Mouse (Mus musculus) C2C12 (cell line): ENCODE measurements around the gene Tbcd. TPM values are rescaled to one million over a fixed set of nuclear protein-coding genes. Genes with fewer than 3 reads are reported as not detected.
"Not testable (repeated sequence)": the region's sequence is repeated elsewhere in the genome, so short reads cannot be mapped to it uniquely, and the experiment has no call there.

ENCODE experiments used
- H3K27me3 ChIP-seq: one replicate; pipeline ENCODE4 v1.6.1; 2011; ENCODE audit not compliant: control insufficient read depth, insufficient read depth, insufficient read length
- H3K36me3 ChIP-seq: one replicate; pipeline ENCODE4 v1.6.1; 2011; ENCODE audit not compliant: control insufficient read depth, insufficient read depth
- H3K4me3 ChIP-seq: one replicate; pipeline ENCODE4 v1.5.1; 2011; ENCODE audit warnings: mild to moderate bottlenecking, control low read depth; ENCODE audit not compliant: poor library complexity, insufficient read depth, severe bottlenecking
- H3K79me2 ChIP-seq: one replicate; pipeline ENCODE4 v1.6.1; 2011; ENCODE audit not compliant: control insufficient read depth, insufficient read depth
- H3K79me3 ChIP-seq: one replicate; pipeline ENCODE4 v1.6.1; 2011; ENCODE audit warnings: low read depth, control low read depth
- H3ac ChIP-seq: one replicate; pipeline ENCODE3; 2011; ENCODE audit warnings: low read depth; ENCODE audit not compliant: control insufficient read depth, insufficient read length
- CEBPB ChIP-seq: IDR thresholded peaks from one replicate; pipeline ENCODE4 v1.6.1; 2011; ENCODE audit warnings: low read depth, mild to moderate bottlenecking, control low read depth, moderate library complexity
- CTCF ChIP-seq: IDR thresholded peaks from one replicate; pipeline ENCODE4 v1.5.1; 2011; ENCODE audit not compliant: control insufficient read depth, insufficient read depth, insufficient read length
- FOSL1 ChIP-seq: IDR thresholded peaks from one replicate; pipeline ENCODE4 v1.8.0; 2011; ENCODE audit warnings: mild to moderate bottlenecking, low read length; ENCODE audit not compliant: poor library complexity, insufficient read depth, severe bottlenecking
- MAX ChIP-seq: IDR thresholded peaks from one replicate; pipeline ENCODE4 v1.6.1; 2011; ENCODE audit warnings: mild to moderate bottlenecking, control low read depth
- MYOD1 ChIP-seq: IDR thresholded peaks from one replicate; pipeline ENCODE4 v1.6.1; 2011; ENCODE audit warnings: low read depth; ENCODE audit not compliant: control insufficient read depth, insufficient read length
- MYOG ChIP-seq: IDR thresholded peaks from one replicate; pipeline ENCODE4 v1.6.1; 2011; ENCODE audit not compliant: control insufficient read depth, insufficient read length; ENCODE audit errors: extremely low read depth
- USF1 ChIP-seq: IDR thresholded peaks from one replicate; pipeline ENCODE4 v1.6.1; 2011; ENCODE audit warnings: low read depth, mild to moderate bottlenecking, control low read depth, moderate library complexity
- polyA plus RNA-seq: library from polyadenylated mRNA; unstranded; fragments of >200 nt; fragmentation: generic; extraction: Trizol; gene quantifications from one replicate; pipeline ENCODE4 v1.2.1, GENCODE M21; 2012; ENCODE audit warnings: missing spikeins

The Tbcd gene
- polyA plus RNA-seq, 1 experiment = 69.2 TPM

GRCm38 (mm10) chr11:121653631-121654030, 201.9 kb downstream of the Tbcd start:
- no peaks in the 10 kb centered on the region for H3K79me3 ChIP-seq
- H3K79me2 ChIP-seq = no peaks in the 10 kb centered on the region
- H3K27me3 ChIP-seq = no peaks in the 10 kb centered on the region
- peaks cover 8% of the 10 kb centered on the region for H3K36me3 ChIP-seq
- TF ChIP-seq FOSL1 = no peak
- TF ChIP-seq CEBPB = no peak
- no peak for TF ChIP-seq MYOD1
- TF ChIP-seq MAX = no peak
- TF ChIP-seq CTCF = no peak
- TF ChIP-seq USF1 = no peak
- no peak for TF ChIP-seq MYOG
- H3ac ChIP-seq = no peak overlapping the region
- no peak overlapping the region for H3K4me3 ChIP-seq

GRCm38 (mm10) chr11:121654406-121654945, 202.7 kb downstream of the Tbcd start:
- no peaks in the 10 kb centered on the region for H3K27me3 ChIP-seq
- H3K79me3 ChIP-seq = no peaks in the 10 kb centered on the region
- no peak overlapping the region for H3ac ChIP-seq
- H3K79me2 ChIP-seq = no peaks in the 10 kb centered on the region
- no peak for TF ChIP-seq CTCF
- no peak for TF ChIP-seq CEBPB
- TF ChIP-seq MAX = no peak
- no peak for TF ChIP-seq FOSL1
- no peak for TF ChIP-seq MYOD1
- no peak for TF ChIP-seq USF1
- TF ChIP-seq MYOG = no peak
- H3K4me3 ChIP-seq = no peak overlapping the region
- peaks cover 8% of the 10 kb centered on the region for H3K36me3 ChIP-seq

- no peaks in the 10 kb centered on the region for H3K79me2 ChIP-seq
- H3K4me3 ChIP-seq = no peak overlapping the region
- H3K27me3 ChIP-seq = no peaks in the 10 kb centered on the region
- TF ChIP-seq CEBPB (no peak), MYOD1 (no peak), MAX (no peak), CTCF (no peak), FOSL1 (no peak), MYOG (no peak)
- peaks cover 8% of the 10 kb centered on the region for H3K36me3 ChIP-seq
- H3K79me3 ChIP-seq = no peaks in the 10 kb centered on the region
- no peak overlapping the region for H3ac ChIP-seq
These were observed 203.5 kb downstream of the Tbcd start for GRCm38 (mm10) chr11:121655166-121655806.

GRCm38 (mm10) chr11:121655807-121656511, 204.2 kb downstream of the Tbcd start:
- TF ChIP-seq USF1 (no peak), MYOG (no peak), MAX (no peak), FOSL1 (no peak), CTCF (no peak), CEBPB (no peak), MYOD1 (no peak)
- no peak overlapping the region for H3ac ChIP-seq
- no peak overlapping the region for H3K4me3 ChIP-seq
- peaks cover 8% of the 10 kb centered on the region for H3K36me3 ChIP-seq
- no peaks in the 10 kb centered on the region for H3K27me3 ChIP-seq
- no peaks in the 10 kb centered on the region for H3K79me3 ChIP-seq
- no peaks in the 10 kb centered on the region for H3K79me2 ChIP-seq

GRCm38 (mm10) chr11:121658151-121658550, 206.4 kb downstream of the Tbcd start:
- no peaks in the 10 kb centered on the region for H3K27me3 ChIP-seq

GRCm38 (mm10) chr11:121660604-121661003, 208.9 kb downstream of the Tbcd start:
- H3K79me3 ChIP-seq, H3K79me2 ChIP-seq, H3K36me3 ChIP-seq, H3ac ChIP-seq, H3K27me3 ChIP-seq, H3K4me3 ChIP-seq: not testable (repeated sequence)

More at GRCm38 (mm10) chr11:121658151-121658550, 206.4 kb downstream of the Tbcd start:
- Histone ChIP-seq H3K79me2 (no peaks in the 10 kb centered on the region), H3K4me3 (no peak overlapping the region), H3K36me3 (peaks cover 6% of the 10 kb centered on the region), H3ac (no peak overlapping the region), H3K79me3 (no peaks in the 10 kb centered on the region)
- no peak for TF ChIP-seq FOSL1
- no peak for TF ChIP-seq USF1
- TF ChIP-seq MYOG = no peak
- TF ChIP-seq CEBPB = no peak
- TF ChIP-seq CTCF = no peak
- TF ChIP-seq MAX = no peak
- TF ChIP-seq MYOD1 = no peak
